Mouse (Mus musculus): ENCODE data around the gene Tubb1. TPM values are rescaled to one million over a fixed set of nuclear protein-coding genes. Genes with fewer than 3 reads are reported as not detected.

Tubb1 gene
- polyA plus RNA-seq, 1 experiment from 2014 or later, result 3.2 TPM

DNA sequence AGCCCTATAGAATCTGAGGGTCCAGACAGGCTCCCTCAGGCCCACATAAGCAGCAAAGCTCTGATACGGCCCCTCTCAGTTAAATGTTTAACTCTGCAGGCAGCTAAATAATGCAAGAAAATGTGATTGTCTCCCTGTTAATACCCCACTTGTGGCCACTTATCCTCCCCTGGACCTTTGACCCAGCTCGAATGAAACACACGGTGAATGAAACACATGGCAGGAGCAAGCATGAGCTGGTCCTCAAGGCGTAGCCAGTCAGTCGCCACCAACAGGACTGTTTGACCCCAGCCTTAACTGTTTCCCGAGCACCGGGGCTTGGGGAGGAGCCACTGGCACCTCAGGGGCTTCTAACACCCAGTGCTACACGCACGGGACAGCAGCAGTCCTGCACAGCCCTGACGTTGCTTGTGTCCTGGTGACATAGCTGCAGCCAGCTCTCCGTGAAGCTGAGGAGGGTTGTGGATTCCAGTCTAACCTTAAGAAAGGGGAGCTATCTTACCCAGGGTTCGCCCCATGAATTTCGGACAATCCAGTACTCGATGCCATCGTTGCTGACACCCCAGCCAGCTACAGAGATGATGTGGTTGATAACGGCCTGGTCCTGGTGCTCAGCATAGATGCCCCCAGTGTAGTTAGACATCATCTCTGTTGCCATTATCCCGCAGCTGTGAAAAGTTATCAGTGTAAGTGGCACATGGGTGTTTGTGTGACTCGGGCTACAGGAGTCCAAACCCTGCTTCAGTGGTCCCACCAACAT, 22.2 kb upstream of the Tubb1 start:
- Histone ChIP-seq H3K27ac (ENCODE audit: low read depth, low read length) (no peak overlapping the region), H3K4me2 (replicated peaks; ENCODE audit: low read depth, low read length) (no peak overlapping the region), H3K4me1 (ENCODE audit: control insufficient read depth, insufficient read depth, low read length) (no peaks in the 10 kb centered on the region), H3K9ac (ENCODE audit: low read depth, low read length) (no peak overlapping the region), H3K27me3 (ENCODE audit: control insufficient read depth, insufficient read depth, low read length) (no peaks in the 10 kb centered on the region), H3K36me3 (ENCODE audit: control insufficient read depth, insufficient read depth, low read length) (peaks cover 61% of the 10 kb centered on the region), H3K4me3 (ENCODE audit: low read length) (no peak overlapping the region), H3K9me3 (ENCODE audit: control insufficient read depth, low read length) (no peaks in the 10 kb centered on the region)
- 74% methylated on average over 18 of the region's 18 CpGs for WGBS
- ATAC-seq (ENCODE audit: low FRiP score, low TSS enrichment), result no peak

DNA sequence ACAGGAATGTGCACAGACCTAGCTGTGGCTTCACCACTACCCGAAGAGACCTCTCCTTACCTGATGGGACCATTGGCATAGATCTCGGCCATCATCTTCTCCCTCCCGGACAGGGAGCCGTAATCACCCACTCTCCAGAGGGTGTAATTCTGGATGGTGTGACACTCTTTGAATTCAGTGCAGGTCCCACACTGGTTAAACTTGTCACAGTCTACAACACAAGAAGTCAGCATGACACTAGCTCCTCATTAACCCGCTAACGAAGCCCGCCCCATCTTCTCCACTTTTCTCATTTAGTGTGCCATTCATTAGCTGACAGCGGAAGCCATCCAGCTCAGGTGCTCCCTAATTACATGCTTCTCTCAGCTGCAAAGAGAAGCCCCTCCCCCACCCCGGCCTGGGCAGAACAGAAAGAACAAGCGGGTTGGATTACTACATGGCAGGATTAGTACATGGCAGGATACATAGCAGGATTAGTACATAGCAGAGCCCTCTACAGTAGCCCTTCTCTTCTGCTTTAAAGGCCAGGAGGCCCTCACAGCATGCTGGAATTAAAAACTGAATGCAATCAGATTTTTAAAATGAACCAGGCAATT, 21.4 kb upstream of the Tubb1 start:
- H3K4me3 ChIP-seq (ENCODE audit: low read length), result no peak overlapping the region
- H3K27me3 ChIP-seq (ENCODE audit: control insufficient read depth, insufficient read depth, low read length), result no peaks in the 10 kb centered on the region
- peaks cover 56% of the 10 kb centered on the region for H3K36me3 ChIP-seq (ENCODE audit: control insufficient read depth, insufficient read depth, low read length)
- no peaks in the 10 kb centered on the region for H3K4me1 ChIP-seq (ENCODE audit: control insufficient read depth, insufficient read depth, low read length)
- WGBS, result 80% methylated on average over 10 of the region's 10 CpGs
- H3K9ac ChIP-seq (ENCODE audit: low read depth, low read length), result no peak overlapping the region
- H3K4me2 ChIP-seq (replicated peaks; ENCODE audit: low read depth, low read length), result no peak overlapping the region
- ATAC-seq (ENCODE audit: low FRiP score, low TSS enrichment), result no peak
- no peaks in the 10 kb centered on the region for H3K9me3 ChIP-seq (ENCODE audit: control insufficient read depth, low read length)
- H3K27ac ChIP-seq (ENCODE audit: low read depth, low read length), result no peak overlapping the region

DNA sequence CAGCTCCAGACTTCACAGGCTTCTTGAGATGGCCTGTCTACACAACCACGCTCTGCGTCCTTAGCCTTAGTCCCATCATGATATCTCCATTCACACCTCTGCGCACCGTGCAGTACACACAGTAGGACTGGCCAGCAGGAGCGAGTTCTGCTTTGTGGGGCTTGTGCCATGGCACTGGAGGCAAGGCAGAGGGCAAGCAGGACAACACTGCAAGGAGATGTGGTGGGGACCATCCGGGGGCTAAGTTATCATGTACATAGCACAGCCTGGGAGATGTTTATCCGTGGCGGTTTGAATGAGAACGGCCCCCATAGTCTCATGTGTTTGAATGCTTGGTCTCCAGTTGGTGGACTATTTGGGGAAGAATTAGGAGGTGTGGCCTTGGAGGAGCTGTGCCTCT, 15.6 kb upstream of the Tubb1 start:
- ATAC-seq (ENCODE audit: low FRiP score, low TSS enrichment), result no peak
- Histone ChIP-seq H3K4me2 (replicated peaks; ENCODE audit: low read depth, low read length) (no peak overlapping the region), H3K27ac (ENCODE audit: low read depth, low read length) (no peak overlapping the region), H3K36me3 (ENCODE audit: control insufficient read depth, insufficient read depth, low read length) (peaks cover 4% of the 10 kb centered on the region; the same call in 1 of the 2 replicates), H3K4me3 (ENCODE audit: low read length) (no peak overlapping the region), H3K4me1 (ENCODE audit: control insufficient read depth, insufficient read depth, low read length) (peaks cover 13% of the 10 kb centered on the region), H3K9me3 (ENCODE audit: control insufficient read depth, low read length) (no peaks in the 10 kb centered on the region), H3K9ac (ENCODE audit: low read depth, low read length) (no peak overlapping the region), H3K27me3 (ENCODE audit: control insufficient read depth, insufficient read depth, low read length) (no peaks in the 10 kb centered on the region)
- 95% methylated on average over 9 of the region's 9 CpGs for WGBS

DNA sequence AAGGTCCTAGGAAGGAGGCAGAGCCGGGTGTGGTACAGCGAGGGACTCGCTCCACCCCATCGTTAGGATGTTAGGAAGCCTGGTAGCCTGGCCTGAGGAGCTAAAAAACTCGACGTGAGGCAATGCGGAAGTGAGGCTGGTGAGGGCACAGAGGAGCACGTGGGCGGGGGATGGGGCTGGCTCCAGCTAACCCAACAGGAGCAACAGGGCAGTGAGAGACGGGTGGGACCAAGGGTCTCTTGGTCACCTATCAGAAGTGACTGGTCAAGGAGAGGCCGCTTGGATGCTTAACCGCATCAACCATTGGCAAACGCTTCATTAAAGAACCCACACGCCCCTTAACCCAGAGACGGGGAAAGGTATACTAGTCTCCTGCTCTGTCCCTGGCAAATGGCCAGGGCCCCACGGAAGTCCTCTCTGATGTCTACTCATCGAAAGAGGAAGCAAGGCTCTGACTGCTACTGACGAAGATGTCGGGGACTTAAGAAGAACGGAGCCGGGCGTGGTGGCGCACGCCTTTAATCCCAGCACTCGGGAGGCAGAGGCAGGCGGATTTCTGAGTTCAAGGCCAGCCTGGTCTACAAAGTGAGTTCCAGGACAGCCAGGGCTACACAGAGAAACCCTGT, 14.3 kb upstream of the Tubb1 start:
- H3K36me3 ChIP-seq (ENCODE audit: control insufficient read depth, insufficient read depth, low read length), result peaks cover 4% of the 10 kb centered on the region; the same call in 1 of the 2 replicates
- peaks cover 13% of the 10 kb centered on the region for H3K4me1 ChIP-seq (ENCODE audit: control insufficient read depth, insufficient read depth, low read length)
- no peak for ATAC-seq (ENCODE audit: low FRiP score, low TSS enrichment)
- no peak overlapping the region for H3K9ac ChIP-seq (ENCODE audit: low read depth, low read length)
- 90% methylated on average over 26 of the region's 26 CpGs for WGBS
- no peak overlapping the region for H3K27ac ChIP-seq (ENCODE audit: low read depth, low read length)
- H3K4me2 ChIP-seq (replicated peaks; ENCODE audit: low read depth, low read length), result no peak overlapping the region
- no peaks in the 10 kb centered on the region for H3K9me3 ChIP-seq (ENCODE audit: control insufficient read depth, low read length)
- no peak overlapping the region for H3K4me3 ChIP-seq (ENCODE audit: low read length)
- H3K27me3 ChIP-seq (ENCODE audit: control insufficient read depth, insufficient read depth, low read length), result no peaks in the 10 kb centered on the region

DNA sequence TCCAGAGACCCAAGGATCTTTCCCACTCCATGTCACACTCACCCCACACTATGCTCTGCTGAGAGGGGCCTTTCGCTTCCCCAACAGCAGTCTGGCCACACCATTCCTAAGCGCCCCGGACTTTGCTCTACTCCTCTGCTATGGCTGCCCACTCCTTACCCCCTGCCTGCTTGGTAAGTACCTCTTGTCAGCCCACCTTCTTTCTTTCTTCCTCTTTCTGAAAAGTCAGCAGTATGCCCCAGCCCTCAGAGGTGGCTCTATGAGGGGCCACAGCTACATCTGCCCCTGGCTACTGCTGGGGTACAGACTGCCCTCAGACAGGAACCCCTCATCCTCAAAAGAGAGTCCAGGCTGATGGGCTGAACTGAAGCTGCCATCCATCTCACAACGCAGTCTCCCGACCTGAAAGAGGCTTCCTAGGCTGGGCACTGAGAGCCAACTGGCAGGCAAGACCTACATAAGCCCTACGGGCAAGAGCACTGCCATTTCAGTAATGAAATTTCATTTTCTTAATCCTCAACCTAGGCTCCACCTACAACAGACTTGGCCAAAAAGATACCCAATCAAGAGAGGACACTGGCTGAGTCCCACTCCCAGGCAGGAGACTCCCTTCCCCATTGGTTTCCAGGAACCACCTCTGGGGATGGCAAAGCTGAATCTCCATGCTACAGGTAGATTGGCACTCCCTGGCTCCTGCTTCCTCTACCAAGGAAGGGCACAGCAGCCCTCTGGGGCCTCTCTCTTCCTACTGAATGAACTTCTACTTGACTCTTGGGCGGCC, 13.4 kb upstream of the Tubb1 start:
- H3K4me1 ChIP-seq (ENCODE audit: control insufficient read depth, insufficient read depth, low read length), result peaks cover 13% of the 10 kb centered on the region
- no peak for ATAC-seq (ENCODE audit: low FRiP score, low TSS enrichment)
- H3K4me3 ChIP-seq (ENCODE audit: low read length), result no peak overlapping the region
- no peak overlapping the region for H3K9ac ChIP-seq (ENCODE audit: low read depth, low read length)
- WGBS, result 96% methylated on average over 7 of the region's 7 CpGs
- no peak overlapping the region for H3K27ac ChIP-seq (ENCODE audit: low read depth, low read length)
- H3K27me3 ChIP-seq (ENCODE audit: control insufficient read depth, insufficient read depth, low read length), result no peaks in the 10 kb centered on the region
- H3K36me3 ChIP-seq (ENCODE audit: control insufficient read depth, insufficient read depth, low read length), result peaks cover 4% of the 10 kb centered on the region; the same call in 1 of the 2 replicates
- no peak overlapping the region for H3K4me2 ChIP-seq (replicated peaks; ENCODE audit: low read depth, low read length)
- H3K9me3 ChIP-seq (ENCODE audit: control insufficient read depth, low read length), result no peaks in the 10 kb centered on the region

DNA sequence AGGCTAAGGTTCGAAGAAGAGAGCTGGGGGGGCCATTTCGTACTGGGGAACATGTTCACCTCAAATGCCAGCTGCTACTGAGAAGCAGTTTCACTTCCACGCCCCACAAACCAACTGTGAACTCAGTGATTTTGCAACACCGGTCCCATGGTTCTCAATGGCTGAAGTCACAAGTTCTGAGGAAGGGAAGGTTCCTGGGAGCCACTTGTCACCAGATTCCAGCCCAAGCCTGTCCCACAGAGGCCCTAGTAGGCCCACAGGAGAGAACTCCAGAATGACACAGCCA, 12.9 kb upstream of the Tubb1 start:
- Histone ChIP-seq H3K4me1 (ENCODE audit: control insufficient read depth, insufficient read depth, low read length) (peaks cover 16% of the 10 kb centered on the region), H3K4me3 (ENCODE audit: low read length) (peak overlapping the region; percentile 57; the same call in 1 of the 2 replicates), H3K4me2 (replicated peaks; ENCODE audit: low read depth, low read length) (peak overlapping the region; percentile 73; the same call in 1 of the 2 replicates), H3K27me3 (ENCODE audit: control insufficient read depth, insufficient read depth, low read length) (no peaks in the 10 kb centered on the region), H3K36me3 (ENCODE audit: control insufficient read depth, insufficient read depth, low read length) (peaks cover 4% of the 10 kb centered on the region; the same call in 1 of the 2 replicates), H3K27ac (ENCODE audit: low read depth, low read length) (no peak overlapping the region), H3K9ac (ENCODE audit: low read depth, low read length) (0 out of 2 replicates have a peak overlapping the region, but pooled peaks have one; percentile 64), H3K9me3 (ENCODE audit: control insufficient read depth, low read length) (no peaks in the 10 kb centered on the region)
- ATAC-seq (ENCODE audit: low FRiP score, low TSS enrichment), result no peak
- 94% methylated on average over 4 of the region's 4 CpGs for WGBS

DNA sequence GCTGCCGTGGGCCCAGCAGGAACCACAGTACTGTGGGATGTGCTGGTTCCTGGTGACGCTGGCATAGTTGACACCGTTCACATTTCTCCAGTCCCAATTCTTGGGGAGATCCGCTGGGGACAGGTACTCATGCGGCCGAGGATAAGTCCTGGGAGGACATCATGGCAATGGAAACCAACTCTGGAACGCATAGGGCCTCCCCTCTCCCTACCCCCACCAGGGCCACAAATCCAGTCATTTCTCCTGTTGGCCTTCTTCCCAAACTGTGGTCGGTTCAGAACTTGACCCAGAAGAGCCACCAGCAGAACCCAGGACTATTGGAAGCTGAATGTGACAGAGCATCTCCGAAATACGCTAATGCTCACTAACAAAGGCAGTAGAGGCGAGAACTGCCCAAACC, 12.3 kb upstream of the Tubb1 start:
- 77% methylated on average over 11 of the region's 11 CpGs for WGBS
- H3K27ac ChIP-seq (ENCODE audit: low read depth, low read length), result 0 out of 2 replicates have a peak overlapping the region, but pooled peaks have one; percentile 8
- no peak for ATAC-seq (ENCODE audit: low FRiP score, low TSS enrichment)

DNA sequence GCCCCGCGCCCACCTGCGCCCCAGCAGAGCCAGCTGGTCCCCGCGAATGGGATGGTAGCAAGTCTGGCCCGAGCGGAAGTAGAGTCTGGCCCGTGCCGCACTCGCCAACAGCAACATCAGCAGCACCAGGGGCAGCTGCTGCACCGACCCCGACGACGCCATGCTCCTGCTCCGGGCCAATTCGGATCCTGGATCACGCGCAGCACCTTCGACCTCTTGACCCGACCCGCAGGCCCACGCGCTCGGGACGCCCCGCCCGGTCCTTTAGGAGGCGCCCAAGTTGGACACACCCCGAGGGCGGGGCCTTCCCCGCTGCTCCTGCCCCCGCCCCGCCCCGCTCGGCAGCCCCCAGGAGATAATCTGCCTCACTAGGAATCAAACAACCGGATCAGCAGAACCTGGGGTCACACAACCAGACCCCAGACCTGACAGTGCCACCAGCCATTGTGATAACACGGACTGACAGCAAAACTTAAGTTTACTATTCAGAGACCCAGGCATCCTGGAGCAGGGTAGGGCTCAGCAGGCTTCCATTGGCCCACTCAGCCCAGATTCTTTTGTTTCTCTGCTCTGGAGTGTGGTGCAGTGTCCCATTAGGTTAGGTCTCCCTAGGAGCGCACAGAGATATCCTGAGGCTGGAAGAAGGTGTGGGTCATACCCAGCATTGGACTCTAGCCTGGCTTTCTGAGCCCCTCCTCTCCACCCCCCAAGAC, 11.6 kb upstream of the Tubb1 start, which contains the start of gene Ctsz:
Gene Ctsz, minus strand, starts transcription at position 303 of the 713 bp plus-strand sequence.
- Histone ChIP-seq H3K36me3 (ENCODE audit: control insufficient read depth, insufficient read depth, low read length) (no peaks in the 10 kb centered on the region), H3K27ac (ENCODE audit: low read depth, low read length) (0 out of 2 replicates have a peak within 1 kb of the TSS, but pooled peaks have one; percentile 8), H3K27me3 (ENCODE audit: control insufficient read depth, insufficient read depth, low read length) (no peaks in the 10 kb centered on the region), H3K4me3 (ENCODE audit: low read length) (peak within 1 kb of the TSS; percentile 57), H3K9me3 (ENCODE audit: control insufficient read depth, low read length) (no peaks in the 10 kb centered on the region), H3K4me1 (ENCODE audit: control insufficient read depth, insufficient read depth, low read length) (peaks cover 16% of the 10 kb centered on the region), H3K9ac (ENCODE audit: low read depth, low read length) (peak within 1 kb of the TSS; percentile 64), H3K4me2 (replicated peaks; ENCODE audit: low read depth, low read length) (peak within 1 kb of the TSS; percentile 73)
- WGBS, result 1% methylated on average over 37 of the region's 38 CpGs
- peak; percentile 77 for ATAC-seq (ENCODE audit: low FRiP score, low TSS enrichment)

More for the DNA sequence above, 12.3 kb upstream of the Tubb1 start:
- H3K4me3 ChIP-seq (ENCODE audit: low read length), result peak overlapping the region; percentile 57
- H3K9ac ChIP-seq (ENCODE audit: low read depth, low read length), result peak overlapping the region; percentile 64
- H3K27me3 ChIP-seq (ENCODE audit: control insufficient read depth, insufficient read depth, low read length), result no peaks in the 10 kb centered on the region
- H3K9me3 ChIP-seq (ENCODE audit: control insufficient read depth, low read length), result no peaks in the 10 kb centered on the region
- peaks cover 16% of the 10 kb centered on the region for H3K4me1 ChIP-seq (ENCODE audit: control insufficient read depth, insufficient read depth, low read length)
- H3K36me3 ChIP-seq (ENCODE audit: control insufficient read depth, insufficient read depth, low read length), result peaks cover 4% of the 10 kb centered on the region; the same call in 1 of the 2 replicates
- H3K4me2 ChIP-seq (replicated peaks; ENCODE audit: low read depth, low read length), result peak overlapping the region; percentile 73
